Mouse (Mus musculus): ENCODE results near the gene Ndufs7.
"Not testable (repeated sequence)": the region's sequence is repeated elsewhere in the genome, so short reads cannot be mapped to it uniquely, and the experiment has no call there.

Gene Ndufs7

DNA sequence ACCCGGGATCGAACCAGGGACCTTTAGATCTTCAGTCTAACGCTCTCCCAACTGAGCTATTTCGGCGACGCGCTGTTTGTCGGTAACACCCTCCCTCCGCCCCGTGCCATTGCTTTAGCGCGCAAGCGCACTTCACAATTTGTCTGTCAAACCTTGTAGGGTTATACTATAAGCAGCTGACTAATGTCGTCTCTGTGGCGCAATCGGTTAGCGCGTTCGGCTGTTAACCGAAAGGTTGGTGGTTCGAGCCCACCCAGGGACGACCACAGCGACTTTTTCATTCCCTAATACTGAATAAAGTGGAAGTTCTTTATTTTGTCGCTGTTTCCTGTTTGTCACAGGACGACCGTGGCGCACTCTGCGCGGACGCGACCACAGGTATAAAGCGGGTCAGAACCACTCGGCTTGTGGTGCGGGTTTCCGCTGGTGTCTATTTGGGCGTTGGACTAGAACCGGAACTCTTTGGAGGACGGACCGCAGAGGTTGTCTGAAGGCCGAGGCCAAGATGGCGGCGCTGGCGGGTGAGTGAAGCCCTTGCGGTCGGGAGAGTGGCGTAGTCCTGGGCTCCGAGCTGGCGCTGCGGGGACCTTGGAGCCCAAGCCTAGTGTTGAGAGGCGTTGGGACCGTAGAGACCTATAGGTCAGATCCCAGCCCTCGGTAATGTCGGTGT, at the start of gene Ndufs7:
TSS of gene Ndufs7 (plus strand) at position 151 of the 670 bp plus-strand sequence.
- peak; percentile 93 to 97 for DNase-seq (ENCODE audit: low spot score in 2 of 2)

DNA sequence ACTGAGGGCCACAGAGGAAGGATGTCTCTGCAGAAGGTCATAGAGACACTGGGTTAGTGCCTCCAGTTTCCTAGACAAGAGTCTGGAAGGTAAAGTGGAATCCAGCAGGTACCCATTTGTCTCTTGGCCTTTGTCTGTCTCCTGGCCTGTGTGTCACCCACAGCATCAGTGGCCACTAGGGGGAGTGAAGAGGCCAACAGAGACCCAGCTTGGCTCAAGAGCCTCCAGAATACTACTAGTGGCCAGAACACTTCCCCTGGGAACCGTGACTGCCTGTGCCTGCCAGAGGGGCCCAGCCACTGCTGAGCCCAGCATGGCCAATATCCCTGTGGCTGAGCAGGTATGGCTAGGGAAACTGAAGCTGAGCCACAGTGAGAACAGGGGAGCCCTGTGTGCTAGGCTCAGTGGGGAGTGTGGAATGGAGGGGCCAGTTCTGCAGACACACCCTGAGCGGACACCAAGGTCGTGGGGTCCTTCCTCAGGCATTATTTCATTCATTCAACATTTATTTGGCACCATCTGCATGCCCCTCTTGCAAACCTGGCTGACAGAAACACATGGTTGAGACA, 49.4 kb upstream of the Ndufs7 start:
- peak; percentile 79 to 89 for DNase-seq (ENCODE audit: low spot score in 2 of 2)

DNA sequence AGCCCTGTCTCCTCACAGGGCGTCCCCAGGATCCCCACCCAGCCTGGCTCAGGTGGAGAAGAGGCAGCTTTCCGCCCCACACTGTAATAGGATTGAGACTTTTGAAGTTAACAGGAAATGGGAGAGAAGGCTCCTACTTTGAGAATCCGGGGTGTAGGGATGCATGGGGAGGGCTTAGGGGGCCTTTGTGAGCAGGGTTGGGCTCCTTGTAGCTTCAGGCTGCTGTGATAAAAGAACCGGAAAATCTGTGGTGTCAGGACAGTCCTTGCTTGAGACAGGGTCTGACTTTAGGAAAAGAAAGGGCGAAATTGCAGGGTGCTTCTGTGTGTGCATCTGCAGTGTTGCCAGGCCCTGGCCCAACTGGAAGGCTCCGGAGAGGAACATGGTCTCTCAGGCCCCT, 48.4 kb upstream of the Ndufs7 start:
- no peak for DNase-seq (ENCODE audit: low spot score in 2 of 2)

DNA sequence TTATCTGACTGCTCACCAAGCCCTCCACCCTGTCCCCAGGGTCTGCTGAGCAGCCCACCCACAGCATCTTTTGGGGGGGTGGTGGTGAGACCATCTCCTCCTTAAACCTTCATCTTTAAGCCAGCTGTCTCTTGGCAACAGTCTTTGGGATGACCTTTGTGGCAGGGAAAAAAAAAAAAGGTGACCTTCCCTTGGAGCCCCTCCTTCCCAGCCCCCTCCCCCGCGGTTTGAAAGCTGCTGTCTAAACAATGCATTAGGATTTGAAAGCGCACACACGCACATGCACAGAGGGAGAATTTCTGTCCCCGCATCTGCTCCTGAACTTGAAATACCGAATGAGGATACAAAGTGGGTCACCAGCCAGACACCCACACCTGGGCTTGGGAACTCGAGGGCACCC, 44.9 kb upstream of the Ndufs7 start:
- no peak for DNase-seq (ENCODE audit: low spot score in 2 of 2)

DNA sequence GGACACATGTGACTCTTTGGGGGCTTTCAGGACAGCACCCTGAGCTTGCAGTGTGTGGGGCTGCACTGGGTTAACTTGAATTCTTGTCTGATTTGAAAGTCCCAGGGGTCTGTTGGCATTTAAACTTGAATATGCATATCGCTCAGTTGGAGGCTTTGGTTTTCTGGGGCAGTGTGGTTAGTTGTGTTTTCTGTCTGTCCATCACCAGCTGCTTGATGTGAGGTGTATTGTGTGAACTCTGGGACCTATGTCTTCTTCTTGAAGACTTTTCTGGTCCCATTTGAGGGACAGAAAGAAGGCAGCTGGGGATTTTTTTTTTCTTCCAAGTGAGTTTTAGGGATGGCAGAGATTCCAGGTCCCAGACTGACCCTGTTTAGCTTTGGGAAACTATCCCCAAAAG, 41.7 kb upstream of the Ndufs7 start:
- DNase-seq (ENCODE audit: low spot score in 2 of 2) = no peak

DNA sequence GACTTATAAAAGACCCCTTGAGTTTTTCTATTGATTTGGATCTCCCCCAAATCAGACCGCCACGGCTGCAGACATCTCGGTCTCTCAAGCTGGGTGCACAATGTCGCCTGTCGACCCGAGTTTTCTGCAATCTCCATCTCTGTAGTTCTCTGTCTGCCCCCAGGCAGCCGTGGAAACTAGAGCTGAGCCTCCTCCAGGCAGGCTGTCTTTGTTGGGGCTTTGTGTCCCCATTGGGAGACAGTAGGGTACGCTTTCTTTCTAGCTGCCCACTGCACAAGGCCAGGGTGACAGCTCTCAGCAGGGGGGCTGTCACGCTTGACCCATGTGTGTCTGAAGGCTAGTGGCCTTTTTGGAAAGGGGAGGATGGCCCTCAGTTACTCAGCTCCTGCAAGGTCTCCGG, 41.2 kb upstream of the Ndufs7 start:
- no peak for DNase-seq (ENCODE audit: low spot score in 2 of 2)

DNA sequence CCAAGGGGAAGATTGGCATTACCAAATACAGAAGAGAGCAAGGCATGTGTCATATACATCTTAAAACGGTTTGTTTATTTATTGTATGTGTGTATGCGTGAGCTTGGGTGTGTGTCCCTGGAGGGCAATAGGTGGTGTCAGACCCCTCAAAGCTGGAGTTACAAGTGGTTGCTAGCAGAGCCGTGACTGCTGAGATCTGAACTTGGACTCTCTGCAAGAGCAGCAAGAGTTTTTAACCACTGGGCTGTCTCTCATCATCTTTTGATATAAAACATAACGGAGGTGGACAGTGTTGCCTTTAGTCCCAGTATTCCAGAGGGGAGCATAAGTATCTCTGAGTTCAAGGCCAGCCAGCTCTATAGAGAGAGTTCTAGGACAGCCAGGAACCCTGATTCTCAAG, 40.7 kb upstream of the Ndufs7 start:
- no peak for DNase-seq (ENCODE audit: low spot score in 2 of 2)

DNA sequence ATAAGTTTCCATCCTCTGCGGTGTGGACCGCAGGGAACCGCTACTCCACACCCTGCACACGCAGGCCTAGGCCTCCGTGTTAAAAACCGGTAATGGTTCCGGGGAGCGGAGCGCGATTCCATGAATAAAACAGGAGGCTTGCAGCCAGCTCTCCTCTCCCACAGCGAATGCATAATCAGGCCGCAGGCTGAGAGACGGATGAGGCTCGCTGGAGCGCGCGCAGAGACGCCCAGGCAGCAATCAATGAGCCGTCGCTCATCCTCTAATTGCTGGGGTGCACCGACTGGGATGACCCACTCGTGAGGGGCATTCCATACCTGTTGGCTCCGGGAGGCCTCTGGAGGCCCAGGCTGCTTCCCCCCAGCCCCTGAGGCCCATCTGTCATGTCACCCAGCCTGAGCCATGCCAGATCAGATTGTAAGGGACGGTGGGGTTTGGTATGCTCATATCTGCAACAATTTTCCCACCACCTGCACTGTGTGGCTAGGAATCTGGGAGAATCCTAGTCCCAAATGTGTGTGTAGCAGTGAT, 40.0 kb upstream of the Ndufs7 start:
- no peak for DNase-seq (ENCODE audit: low spot score in 2 of 2)

DNA sequence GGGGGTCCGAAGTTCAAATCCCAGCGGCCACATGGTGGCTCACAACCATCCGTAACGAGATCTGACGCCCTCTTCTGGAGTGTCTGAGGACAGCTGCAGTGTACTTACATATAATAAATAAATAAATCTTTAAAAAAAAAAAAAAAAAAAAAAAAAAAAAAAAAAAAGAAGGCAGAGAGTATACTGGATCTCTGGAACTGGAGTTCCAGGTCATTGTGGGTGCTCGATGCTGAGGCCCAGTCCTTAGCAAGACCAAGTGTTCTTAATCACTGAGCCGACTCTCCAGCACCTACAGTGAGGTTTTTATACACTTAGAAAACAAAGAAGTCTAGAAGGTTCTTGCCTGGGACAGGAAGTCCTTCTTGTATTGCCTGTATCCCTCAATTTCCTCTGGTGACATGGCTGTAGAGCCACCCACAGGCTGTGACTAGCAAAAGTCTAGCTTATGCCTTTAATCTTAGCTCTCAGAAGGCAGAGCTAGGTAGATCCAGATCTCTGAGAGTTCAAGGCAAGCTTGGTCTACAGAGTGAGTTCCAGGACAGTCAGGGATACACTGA, 37.3 kb upstream of the Ndufs7 start:
- DNase-seq (ENCODE audit: low spot score in 2 of 2) = not testable (repeated sequence)

DNA sequence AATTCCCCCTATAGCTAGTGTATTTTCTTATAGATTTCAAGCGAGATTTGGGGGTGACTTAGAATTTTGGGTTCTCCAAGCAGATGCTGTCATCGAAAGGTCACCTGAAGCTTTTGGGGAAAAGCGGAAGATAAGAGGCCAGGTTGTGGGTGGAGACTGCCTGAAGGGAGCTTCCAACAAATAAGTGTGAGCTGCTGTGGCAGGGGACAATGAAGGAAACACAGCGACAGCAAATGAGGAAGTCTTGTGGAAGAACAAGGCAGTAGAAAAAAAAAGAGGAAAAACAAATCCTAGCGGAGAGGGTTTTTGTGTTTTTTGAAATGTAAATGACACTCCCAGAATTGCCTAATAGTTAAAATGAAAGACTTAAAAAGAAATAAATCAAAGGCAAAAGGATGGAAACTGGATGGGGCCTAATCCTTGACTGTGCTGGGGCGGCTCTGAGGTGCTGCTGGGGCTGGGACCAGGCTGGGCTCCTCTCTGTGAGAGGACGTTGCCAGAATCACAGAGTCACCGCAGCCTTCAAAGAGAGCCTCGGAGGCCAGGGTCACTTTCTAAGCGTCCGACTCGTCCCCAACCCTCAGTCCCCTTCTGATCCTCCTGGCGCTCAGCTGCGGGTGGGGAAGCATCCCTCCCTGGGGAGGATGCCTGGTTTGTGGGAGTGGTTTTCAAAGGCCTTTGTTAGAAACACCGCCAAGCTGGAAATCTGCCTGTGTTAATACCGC, 33.7 kb upstream of the Ndufs7 start:
- DNase-seq (ENCODE audit: low spot score in 2 of 2) = no peak

DNA sequence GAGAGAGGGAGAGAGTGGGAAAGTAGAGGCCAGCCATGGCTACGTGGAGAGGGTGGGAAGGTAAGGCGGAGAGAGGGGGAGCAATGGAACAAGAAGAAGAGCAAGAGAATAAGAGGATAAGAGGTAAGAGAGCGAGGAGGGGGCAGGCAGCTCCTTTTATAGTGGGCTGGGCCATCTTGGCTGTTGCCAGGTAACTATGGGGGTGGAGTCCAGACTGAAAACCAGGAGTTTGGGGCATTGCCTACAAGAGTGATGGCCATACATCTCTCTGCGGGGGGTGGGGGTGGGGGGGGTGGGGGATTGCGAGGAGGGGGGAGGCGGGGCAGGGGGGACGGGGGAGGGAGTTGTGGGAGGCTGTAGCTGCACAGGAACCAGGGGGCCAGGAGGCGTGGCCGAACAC, 28.2 kb upstream of the Ndufs7 start:
- no peak for DNase-seq (ENCODE audit: low spot score in 2 of 2)

DNA sequence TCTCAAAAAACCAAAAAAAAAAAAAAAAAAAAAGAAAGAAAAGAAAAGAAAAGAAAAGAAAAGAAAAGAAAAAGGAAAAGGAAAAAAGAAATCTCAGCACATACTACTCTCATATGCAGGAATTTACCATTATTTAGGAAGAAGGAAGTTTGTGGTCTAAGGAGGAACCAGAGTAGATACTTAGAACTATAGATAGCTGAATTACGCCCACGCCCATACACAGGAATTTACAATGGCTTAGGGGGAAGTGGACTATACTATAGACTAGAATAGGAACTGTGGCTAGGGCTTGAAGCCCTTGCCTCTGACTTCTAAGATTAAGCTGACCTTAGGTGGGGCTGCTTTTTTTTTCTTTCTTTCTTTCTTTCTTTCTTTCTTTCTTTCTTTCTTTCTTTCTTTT, 25.8 kb upstream of the Ndufs7 start:
- DNase-seq (ENCODE audit: low spot score in 2 of 2) = not testable (repeated sequence)

DNA sequence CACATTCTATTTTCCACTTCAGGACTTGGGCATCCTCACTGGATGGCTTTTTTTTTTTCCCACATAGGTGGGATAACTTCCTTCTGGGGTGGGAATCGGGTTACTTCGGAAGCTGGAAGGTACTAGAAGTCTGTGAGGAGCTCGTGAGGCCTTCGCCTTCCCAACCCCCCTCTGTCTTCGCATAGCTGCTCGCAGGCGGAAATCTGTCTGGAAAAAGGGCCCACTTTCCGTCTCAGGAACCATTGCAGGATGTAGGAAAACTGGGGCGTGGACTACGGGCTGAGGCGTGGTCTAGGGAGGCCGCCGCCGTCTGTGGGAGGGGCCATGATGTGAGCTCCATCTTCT, 22.9 kb upstream of the Ndufs7 start:
- no peak for DNase-seq (ENCODE audit: low spot score in 2 of 2)

DNA sequence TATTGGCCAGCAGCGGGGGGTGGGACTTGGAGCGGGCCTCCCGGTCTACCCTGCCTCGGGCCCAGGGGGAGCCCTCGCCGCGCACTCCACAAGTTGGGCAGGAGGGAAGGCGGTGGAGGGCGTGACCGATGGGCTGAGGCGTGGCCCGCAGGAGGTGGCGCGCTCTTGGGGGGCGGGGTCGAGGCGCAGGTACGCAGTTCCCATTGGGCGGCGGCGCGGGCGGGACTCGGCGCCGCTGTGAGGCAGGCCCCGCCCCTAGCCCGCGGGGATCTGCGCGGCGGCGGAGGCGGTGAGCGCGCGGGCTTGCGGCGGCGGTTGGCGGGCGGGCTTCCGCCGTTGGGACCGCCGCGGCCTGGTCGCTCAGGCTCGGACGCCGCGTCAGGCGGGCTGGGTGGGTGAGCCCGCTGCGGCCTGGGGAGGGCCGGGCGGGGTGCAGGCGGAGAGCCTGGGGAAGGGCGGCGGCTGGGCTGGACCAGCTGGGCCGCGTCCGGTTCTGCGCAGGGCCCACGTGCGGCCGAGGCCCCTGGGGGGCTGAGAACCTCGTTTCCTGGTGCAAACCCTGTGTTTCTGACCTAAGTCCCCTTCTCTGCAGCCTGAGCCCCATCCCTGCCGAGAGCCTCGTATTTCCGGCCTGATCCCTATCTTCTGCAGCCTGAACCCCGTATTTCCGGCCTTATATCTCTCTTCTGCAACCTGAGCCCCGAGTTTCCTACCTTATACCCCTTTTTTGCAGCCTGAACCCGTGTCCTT, 22.3 kb upstream of the Ndufs7 start, which contains the start of gene Mum1:
TSS of gene Mum1 (plus strand) at position 19 of the 750 bp plus-strand sequence.
- peak; percentile 98 for DNase-seq (ENCODE audit: low spot score in 2 of 2)

DNA sequence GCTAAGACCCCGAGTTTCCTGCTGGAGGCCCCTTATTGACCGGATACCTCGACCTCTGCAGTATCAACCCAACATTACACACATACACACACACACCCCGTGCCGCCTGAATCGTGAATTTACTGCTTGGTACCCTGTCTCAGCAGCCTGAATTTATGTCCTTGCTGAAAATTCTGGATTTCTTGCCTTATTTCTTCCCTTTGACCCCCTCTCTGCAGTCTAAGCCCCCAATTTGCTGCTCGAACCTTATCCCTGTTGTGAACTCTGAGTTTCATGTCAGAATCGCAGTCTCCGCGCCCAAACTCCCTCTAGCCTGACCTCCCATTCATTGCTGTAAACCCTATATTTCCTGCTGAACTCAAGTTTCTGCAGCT, 21.8 kb upstream of the Ndufs7 start:
- no peak for DNase-seq (ENCODE audit: low spot score in 2 of 2)

DNA sequence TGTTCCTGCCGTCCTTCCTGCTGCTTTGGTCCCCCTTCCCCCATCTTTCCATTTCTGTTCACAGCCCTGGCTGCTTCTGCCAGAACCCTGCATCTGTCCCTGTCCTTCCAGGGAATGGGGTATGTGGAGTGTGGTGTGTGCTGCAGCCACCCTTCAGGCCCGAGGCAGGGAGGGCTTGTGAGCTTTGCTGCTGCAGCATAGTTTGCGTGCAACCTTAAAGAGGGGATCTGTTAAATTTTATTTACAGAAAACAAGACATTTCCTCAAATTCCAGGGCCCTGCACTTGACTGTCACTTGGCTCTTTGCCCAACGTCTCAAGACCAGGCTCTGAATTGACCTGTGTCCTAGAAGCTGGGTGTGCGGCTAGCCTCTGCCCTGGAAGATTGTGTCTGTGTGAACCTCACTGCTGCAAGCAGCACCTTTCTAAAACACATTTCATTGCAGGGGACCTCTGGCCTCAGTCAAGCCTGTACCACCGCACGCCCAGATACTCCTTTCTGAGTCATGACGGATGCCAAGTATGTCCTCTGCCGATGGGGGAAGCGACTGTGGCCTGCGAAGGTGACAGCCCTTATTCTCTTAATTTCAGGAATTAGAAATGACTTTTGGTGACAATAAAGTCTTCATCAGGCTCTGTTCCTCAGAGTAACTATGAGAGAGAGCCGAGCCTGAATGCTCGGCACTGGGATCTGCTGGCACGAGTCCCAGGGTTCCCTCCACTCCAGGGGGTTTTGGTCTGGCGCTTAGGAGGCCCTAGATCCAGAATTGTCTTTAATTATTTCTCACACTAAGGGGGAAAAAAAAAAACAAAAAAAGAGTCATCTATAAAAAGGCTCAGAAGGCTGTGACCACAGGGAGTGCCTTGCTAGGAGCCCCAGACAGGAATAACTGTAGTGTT, 20.8 kb upstream of the Ndufs7 start:
- no peak for DNase-seq (ENCODE audit: low spot score in 2 of 2)

DNA sequence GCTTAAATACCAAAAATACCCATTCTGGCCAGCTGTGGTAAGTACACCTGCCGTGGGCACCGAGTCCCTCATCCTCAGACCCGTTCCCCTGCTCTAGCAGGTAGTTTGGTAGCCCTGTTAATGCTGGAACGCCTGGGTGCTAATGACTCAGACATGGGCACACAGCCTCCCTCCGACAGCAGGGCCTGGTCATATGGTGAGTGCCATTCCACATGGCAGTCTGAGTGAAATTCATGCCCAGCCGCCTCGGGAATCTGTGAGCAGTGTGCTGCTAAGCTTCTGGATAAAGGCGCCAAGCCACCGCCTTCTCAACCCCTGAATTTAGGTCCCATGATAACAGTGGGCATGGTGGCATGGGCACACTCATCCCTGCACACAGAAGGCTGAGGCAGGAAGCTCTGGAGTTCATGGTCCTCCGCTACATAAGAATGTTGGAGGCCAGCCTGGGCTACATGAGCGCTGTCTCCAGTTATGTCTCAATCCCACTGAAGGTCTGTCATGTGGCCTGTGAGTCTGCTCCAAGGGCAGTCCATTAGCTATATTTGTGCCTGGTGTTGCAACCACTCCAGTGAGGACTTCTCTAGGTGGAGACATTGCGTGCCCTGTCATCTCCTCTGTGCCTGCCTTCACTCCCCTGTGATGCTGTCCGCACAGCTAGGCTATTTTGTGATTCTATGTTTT, 12.6 kb upstream of the Ndufs7 start:
- no peak for DNase-seq (ENCODE audit: low spot score in 2 of 2)

DNA sequence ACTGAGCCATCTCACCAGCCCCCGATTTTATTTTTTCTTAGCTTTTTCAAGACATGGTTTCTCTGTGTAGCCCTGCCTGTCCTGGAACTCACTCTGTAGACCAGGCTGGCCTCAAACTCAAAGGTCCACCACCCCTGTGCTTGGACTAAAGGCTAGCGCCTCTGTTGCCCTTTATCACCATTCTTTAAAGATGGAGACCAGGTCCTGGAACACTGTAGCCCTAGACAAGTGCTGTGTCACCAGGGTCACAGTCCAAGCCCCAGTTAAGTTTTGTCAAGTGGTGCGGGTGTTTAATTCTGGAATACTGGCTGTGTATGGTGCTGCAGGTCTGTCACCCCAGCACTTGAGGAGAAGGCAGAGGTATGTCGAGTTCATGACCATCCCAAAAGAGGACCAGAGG, 11.9 kb upstream of the Ndufs7 start:
- no peak for DNase-seq (ENCODE audit: low spot score in 2 of 2)

DNA sequence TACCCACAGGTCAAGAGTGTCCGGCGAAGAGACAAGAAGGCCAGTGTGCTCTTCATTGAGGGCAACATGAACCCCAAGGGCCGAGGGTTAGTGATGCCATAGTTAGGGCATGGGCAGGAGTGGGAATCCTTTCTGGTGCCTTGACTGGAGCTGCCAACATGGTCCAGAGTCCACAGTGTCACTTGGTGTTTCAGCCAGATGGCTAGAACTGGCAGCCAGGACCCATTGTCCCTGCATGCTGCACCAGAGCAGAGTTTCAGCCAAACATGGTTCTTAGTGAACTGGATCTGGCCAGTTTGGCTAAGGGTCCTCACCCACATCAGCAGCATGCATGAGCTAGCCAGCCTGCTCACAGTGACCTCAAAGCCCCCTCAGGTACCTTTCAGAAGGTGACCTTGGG, 10.6 kb upstream of the Ndufs7 start:
- DNase-seq (ENCODE audit: low spot score in 2 of 2) = no peak

DNA sequence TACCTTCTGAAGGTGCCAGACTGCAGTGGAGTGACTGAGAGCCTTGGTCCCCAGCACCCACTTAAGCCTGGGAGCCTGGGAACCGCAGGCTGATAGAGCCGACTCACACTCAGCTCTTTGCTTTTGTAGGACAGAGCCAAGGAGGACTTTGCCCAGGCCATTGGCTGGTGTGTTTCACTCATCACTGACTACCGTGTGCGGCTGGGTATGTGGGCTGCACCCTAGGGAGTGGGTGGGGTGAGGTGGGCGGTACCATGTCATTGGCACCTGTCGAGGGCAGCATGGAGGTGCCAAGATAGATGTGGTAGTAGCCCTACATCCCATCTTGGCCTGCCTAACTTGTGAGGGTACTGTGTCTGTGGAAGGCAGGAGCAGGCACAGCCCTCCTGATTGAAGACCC, 9.1 kb upstream of the Ndufs7 start:
- DNase-seq (ENCODE audit: low spot score in 2 of 2) = no peak

All from spleen, postnatal 4 days (tissue).